Mouse (Mus musculus) midbrain, embryonic 15.5 days (tissue): Measurements from ENCODE around the gene Rnf167. TPM values are rescaled to one million over a fixed set of nuclear protein-coding genes. Genes with fewer than 3 reads are reported as not detected.

ENCODE experiments used
- ATAC-seq: fragments of 200-750 bp; cut with Nextera tagmentation; replicated peaks from 2 replicates; pipeline ENCODE4 v1.8.0; 2017; ENCODE audit warnings: moderate TSS enrichment
- H3K27ac ChIP-seq: fragments of 300-500 bp; sonication (generic); 2 replicates; pipeline ENCODE4 v1.5.1; 2015; ENCODE audit warnings: mild to moderate bottlenecking, inconsistent platforms
- H3K27me3 ChIP-seq: fragments of 300-500 bp; sonication (generic); replicated peaks from 2 replicates; pipeline ENCODE4 v1.6.1; 2015; ENCODE audit warnings: inconsistent platforms
- H3K36me3 ChIP-seq: fragments of 300-500 bp; sonication (generic); replicated peaks from 2 replicates; pipeline ENCODE4 v1.6.1; 2015; ENCODE audit warnings: inconsistent platforms
- H3K4me1 ChIP-seq: fragments of 300-500 bp; sonication (generic); 2 replicates; pipeline ENCODE4 v1.6.1; 2015; ENCODE audit warnings: inconsistent platforms
- H3K4me2 ChIP-seq: fragments of 300-500 bp; sonication (generic); 2 replicates; pipeline ENCODE4 v1.6.1; 2015; ENCODE audit warnings: inconsistent platforms, mild to moderate bottlenecking, moderate library complexity
- H3K4me3 ChIP-seq: fragments of 300-500 bp; sonication (generic); 2 replicates; pipeline ENCODE4 v1.5.1; 2015; ENCODE audit warnings: mild to moderate bottlenecking, inconsistent platforms
- H3K9ac ChIP-seq: fragments of 300-500 bp; sonication (generic); 2 replicates; pipeline ENCODE4 v1.6.1; 2015; ENCODE audit warnings: mild to moderate bottlenecking, inconsistent platforms
- H3K9me3 ChIP-seq: fragments of 300-500 bp; sonication (generic); 2 replicates; pipeline ENCODE4 v1.6.1; 2016; ENCODE audit warnings: inconsistent platforms
- WGBS: fragments of 180-500 bp; shearing (Covaris S2); methylation state at CpG from one replicate; pipeline ENCODE4 v1.1.7; 2015; ENCODE audit warnings: mixed read lengths; 5-methylcytosine and 5-hydroxymethylcytosine counted together
- polyA plus RNA-seq: library from polyadenylated mRNA; unstranded; fragments of >200 nt; fragmentation: Nextera tagmentation; extraction: Ambion mirVana; gene quantifications from 2 replicates; pipeline ENCODE4 v1.2.1, GENCODE M21; 2015

The Rnf167 gene
- polyA plus RNA-seq, 1 experiment from 2014 or later = 114 TPM

DNA sequence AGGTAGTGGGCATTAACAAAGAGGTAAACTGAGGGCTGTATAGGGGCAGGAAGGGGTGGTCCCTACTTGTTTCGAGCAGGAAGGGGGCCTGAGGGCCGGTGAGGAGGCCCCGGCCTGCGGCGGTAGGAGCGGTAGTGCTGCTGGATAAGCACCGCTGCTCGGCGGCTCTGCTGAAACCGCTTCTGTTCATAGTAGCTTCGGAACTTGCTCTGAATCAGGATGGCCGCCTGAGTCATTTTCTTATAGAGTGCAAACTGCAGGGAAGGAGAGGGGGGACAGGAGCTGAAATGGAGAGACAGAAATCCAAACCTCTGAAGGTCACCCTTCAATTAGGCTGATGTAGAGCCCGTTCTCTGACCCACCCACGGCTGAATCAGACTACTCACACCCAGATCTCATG is 23.4 kb downstream of the Rnf167 start:
- Histone ChIP-seq H3K27me3 (no peaks in the 10 kb centered on the region), H3K9ac (peak overlapping the region; percentile 76), H3K36me3 (0 out of 2 replicates have a peak, but pooled peaks cover 10% of the 10 kb centered on the region), H3K27ac (peak overlapping the region; percentile 99), H3K9me3 (no peaks in the 10 kb centered on the region), H3K4me2 (peak overlapping the region; percentile 90), H3K4me1 (peaks cover 33% of the 10 kb centered on the region), H3K4me3 (peak overlapping the region; percentile 70)
- ATAC-seq = no peak
- 39% methylated on average over 14 of the region's 14 CpGs for WGBS

- no peak for ATAC-seq
- H3K4me1 ChIP-seq = peaks cover 33% of the 10 kb centered on the region
- H3K4me3 ChIP-seq = no peak overlapping the region
- no peak overlapping the region; the same call in 1 of the 2 replicates for H3K9ac ChIP-seq
- no peak overlapping the region for H3K27ac ChIP-seq
- H3K9me3 ChIP-seq = no peaks in the 10 kb centered on the region
- H3K27me3 ChIP-seq = no peaks in the 10 kb centered on the region
- peak overlapping the region; percentile 90 for H3K4me2 ChIP-seq
- peaks cover 16% of the 10 kb centered on the region; the same call in 1 of the 2 replicates for H3K36me3 ChIP-seq
- 74% methylated on average over 16 of the region's 16 CpGs for WGBS
Observed at GRCm38 (mm10) chr11:70671333-70672047, 24.5 kb downstream of the Rnf167 start.

DNA sequence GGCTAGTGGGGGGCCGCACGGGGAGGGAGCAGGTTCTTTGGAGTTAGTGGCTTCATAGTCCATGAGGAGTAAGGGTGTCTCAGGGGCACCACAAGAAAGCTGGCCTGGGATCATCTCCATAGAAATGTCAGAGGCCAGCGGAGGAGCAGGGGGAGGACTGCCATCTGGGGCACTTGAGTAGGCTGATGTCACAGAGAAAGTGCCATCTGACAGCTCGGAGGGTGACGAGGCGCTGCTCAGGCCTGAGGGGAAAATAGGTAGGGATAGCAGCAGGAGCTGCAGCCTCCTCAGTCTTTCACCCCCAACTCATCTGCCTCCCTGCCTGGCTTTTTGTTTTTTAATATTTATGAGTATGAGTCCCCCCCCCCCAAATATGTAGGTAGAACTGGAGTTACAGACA is 27.0 kb downstream of the Rnf167 start:
- H3K9ac ChIP-seq = no peak overlapping the region
- ATAC-seq = no peak
- H3K27me3 ChIP-seq = no peaks in the 10 kb centered on the region
- H3K9me3 ChIP-seq = no peaks in the 10 kb centered on the region
- peaks cover 28% of the 10 kb centered on the region; the same call in 1 of the 2 replicates for H3K36me3 ChIP-seq
- whole genome bisulfite sequencing = 47% methylated on average over 6 of the region's 6 CpGs
- H3K4me2 ChIP-seq = no peak overlapping the region
- H3K27ac ChIP-seq = no peak overlapping the region
- H3K4me3 ChIP-seq = no peak overlapping the region
- H3K4me1 ChIP-seq = peaks cover 18% of the 10 kb centered on the region

DNA sequence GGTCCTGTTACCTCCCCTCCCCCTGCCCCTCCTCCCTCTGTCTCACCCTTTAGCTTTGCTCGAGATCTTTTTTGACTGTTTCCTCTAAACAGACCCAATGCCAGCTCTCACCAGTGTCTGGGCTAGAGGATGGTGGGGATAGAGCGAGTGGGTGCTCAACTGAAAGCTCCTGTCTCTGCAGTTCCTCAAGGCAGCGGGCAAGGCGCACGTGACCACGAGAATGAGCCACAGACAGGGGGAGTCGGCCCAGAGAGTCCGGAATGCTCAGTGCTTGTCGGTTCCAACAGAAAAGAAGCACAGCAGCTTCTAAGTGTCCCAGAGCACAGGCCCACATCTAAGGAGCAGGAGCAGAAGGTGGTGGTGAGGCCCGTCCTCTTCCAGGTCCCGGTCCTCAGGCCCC is 27.5 kb downstream of the Rnf167 start:
- ATAC-seq = no peak
- peaks cover 18% of the 10 kb centered on the region for H3K4me1 ChIP-seq

DNA sequence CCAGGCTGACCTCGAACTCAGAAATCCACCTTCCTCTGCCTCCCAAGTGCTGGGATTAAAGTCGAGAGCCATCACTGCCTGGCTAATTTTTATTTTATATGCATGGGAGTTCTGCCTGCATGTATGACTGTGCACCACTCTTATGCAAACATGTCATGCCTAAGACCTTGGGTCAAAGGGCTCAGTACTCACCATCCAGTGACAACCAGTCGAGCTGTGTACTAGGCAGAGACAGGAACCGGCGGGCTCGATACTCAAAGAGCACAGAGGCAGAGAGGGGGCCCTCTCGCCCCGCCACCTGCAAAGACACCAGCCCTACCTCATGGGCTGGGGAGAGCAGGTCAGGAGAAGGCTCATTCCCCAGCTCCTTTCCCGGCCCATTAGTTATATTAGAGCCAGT is 31.1 kb downstream of the Rnf167 start:
- 88% methylated on average over 9 of the region's 9 CpGs for WGBS
- no peaks in the 10 kb centered on the region for H3K27me3 ChIP-seq
- peaks cover 39% of the 10 kb centered on the region; the same call in 1 of the 2 replicates for H3K36me3 ChIP-seq
- no peak overlapping the region for H3K4me3 ChIP-seq
- H3K27ac ChIP-seq = no peak overlapping the region
- no peak overlapping the region for H3K4me2 ChIP-seq
- H3K4me1 ChIP-seq = peaks cover 8% of the 10 kb centered on the region
- no peak for ATAC-seq
- no peak overlapping the region for H3K9ac ChIP-seq
- no peaks in the 10 kb centered on the region for H3K9me3 ChIP-seq

More for the DNA sequence above, 27.5 kb downstream of the Rnf167 start:
- peaks cover 32% of the 10 kb centered on the region; the same call in 1 of the 2 replicates for H3K36me3 ChIP-seq
- no peak overlapping the region for H3K4me3 ChIP-seq
- no peaks in the 10 kb centered on the region for H3K9me3 ChIP-seq
- H3K27me3 ChIP-seq = no peaks in the 10 kb centered on the region
- WGBS = 61% methylated on average over 11 of the region's 11 CpGs
- no peak overlapping the region for H3K27ac ChIP-seq
- no peak overlapping the region for H3K4me2 ChIP-seq
- no peak overlapping the region for H3K9ac ChIP-seq

DNA sequence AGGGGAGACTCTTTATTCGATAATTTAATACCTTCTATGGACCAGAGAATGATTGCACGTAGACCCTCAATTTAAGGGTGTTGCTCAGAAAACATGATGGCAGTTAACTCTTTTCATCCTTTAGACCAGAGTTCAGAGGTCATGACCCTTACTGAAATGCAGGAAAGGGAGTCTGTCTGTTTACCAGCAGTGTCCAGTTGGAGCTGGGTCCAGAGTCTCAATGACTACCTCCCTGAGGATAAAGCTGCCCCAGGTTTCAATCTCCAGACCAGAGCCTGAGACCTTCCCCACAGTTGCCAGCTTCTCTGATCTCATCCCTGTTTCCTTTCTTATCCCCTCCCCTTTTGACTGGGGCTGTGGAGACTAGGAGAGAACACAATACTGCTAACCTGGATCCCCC is 31.5 kb downstream of the Rnf167 start:
- WGBS = 80% methylated on average over 2 of the region's 2 CpGs
- Histone ChIP-seq H3K4me1 (peaks cover 8% of the 10 kb centered on the region), H3K4me2 (no peak overlapping the region), H3K36me3 (peaks cover 38% of the 10 kb centered on the region; the same call in 1 of the 2 replicates), H3K4me3 (no peak overlapping the region), H3K27me3 (no peaks in the 10 kb centered on the region), H3K9ac (no peak overlapping the region), H3K27ac (no peak overlapping the region), H3K9me3 (no peaks in the 10 kb centered on the region)
- no peak for ATAC-seq

- Histone ChIP-seq H3K27me3 (no peaks in the 10 kb centered on the region), H3K9ac (no peak overlapping the region), H3K27ac (no peak overlapping the region), H3K36me3 (peaks cover 35% of the 10 kb centered on the region), H3K9me3 (no peaks in the 10 kb centered on the region), H3K4me3 (no peak overlapping the region), H3K4me1 (peaks cover 8% of the 10 kb centered on the region), H3K4me2 (no peak overlapping the region)
- WGBS = 97% methylated on average over 8 of the region's 8 CpGs
- no peak for ATAC-seq
Observed at GRCm38 (mm10) chr11:70679361-70679760, 32.3 kb downstream of the Rnf167 start.

- peaks cover 36% of the 10 kb centered on the region for H3K36me3 ChIP-seq
- WGBS = 89% methylated on average over 8 of the region's 8 CpGs
Observed at GRCm38 (mm10) chr11:70679894-70680293, 32.9 kb downstream of the Rnf167 start.

GRCm38 (mm10) chr11:70681170-70681569 is 34.1 kb downstream of the Rnf167 start:
- Histone ChIP-seq H3K4me1 (peaks cover 13% of the 10 kb centered on the region), H3K27ac (no peak overlapping the region; the same call in 1 of the 2 replicates), H3K9me3 (no peaks in the 10 kb centered on the region), H3K9ac (no peak overlapping the region), H3K27me3 (no peaks in the 10 kb centered on the region), H3K4me2 (no peak overlapping the region), H3K4me3 (no peak overlapping the region), H3K36me3 (peaks cover 37% of the 10 kb centered on the region)
- 70% methylated on average over 12 of the region's 12 CpGs for WGBS
- no peak for ATAC-seq

More at GRCm38 (mm10) chr11:70679894-70680293, 32.9 kb downstream of the Rnf167 start:
- H3K27me3 ChIP-seq = no peaks in the 10 kb centered on the region
- H3K4me1 ChIP-seq = peaks cover 8% of the 10 kb centered on the region
- ATAC-seq = no peak
- no peaks in the 10 kb centered on the region for H3K9me3 ChIP-seq
- no peak overlapping the region for H3K4me3 ChIP-seq
- no peak overlapping the region for H3K4me2 ChIP-seq
- no peak overlapping the region for H3K27ac ChIP-seq
- no peak overlapping the region for H3K9ac ChIP-seq

GRCm38 (mm10) chr11:70681897-70682581 is 35.0 kb downstream of the Rnf167 start:
- H3K9ac ChIP-seq = no peak overlapping the region
- peaks cover 21% of the 10 kb centered on the region for H3K4me1 ChIP-seq
- H3K4me3 ChIP-seq = no peak overlapping the region
- 14% methylated on average over 11 of the region's 11 CpGs for WGBS
- no peaks in the 10 kb centered on the region for H3K9me3 ChIP-seq
- peaks cover 29% of the 10 kb centered on the region for H3K36me3 ChIP-seq
- no peaks in the 10 kb centered on the region for H3K27me3 ChIP-seq
- ATAC-seq = peak; percentile 66
- H3K4me2 ChIP-seq = no peak overlapping the region
- H3K27ac ChIP-seq = peak overlapping the region; percentile 51

- no peak for ATAC-seq
- Histone ChIP-seq H3K27ac (no peak overlapping the region), H3K27me3 (no peaks in the 10 kb centered on the region), H3K4me2 (no peak overlapping the region), H3K9ac (no peak overlapping the region), H3K4me3 (no peak overlapping the region), H3K9me3 (no peaks in the 10 kb centered on the region), H3K36me3 (peaks cover 25% of the 10 kb centered on the region), H3K4me1 (peaks cover 29% of the 10 kb centered on the region)
- WGBS = 92% methylated on average over 5 of the region's 5 CpGs
Observed at GRCm38 (mm10) chr11:70683640-70684039, 36.6 kb downstream of the Rnf167 start.

DNA sequence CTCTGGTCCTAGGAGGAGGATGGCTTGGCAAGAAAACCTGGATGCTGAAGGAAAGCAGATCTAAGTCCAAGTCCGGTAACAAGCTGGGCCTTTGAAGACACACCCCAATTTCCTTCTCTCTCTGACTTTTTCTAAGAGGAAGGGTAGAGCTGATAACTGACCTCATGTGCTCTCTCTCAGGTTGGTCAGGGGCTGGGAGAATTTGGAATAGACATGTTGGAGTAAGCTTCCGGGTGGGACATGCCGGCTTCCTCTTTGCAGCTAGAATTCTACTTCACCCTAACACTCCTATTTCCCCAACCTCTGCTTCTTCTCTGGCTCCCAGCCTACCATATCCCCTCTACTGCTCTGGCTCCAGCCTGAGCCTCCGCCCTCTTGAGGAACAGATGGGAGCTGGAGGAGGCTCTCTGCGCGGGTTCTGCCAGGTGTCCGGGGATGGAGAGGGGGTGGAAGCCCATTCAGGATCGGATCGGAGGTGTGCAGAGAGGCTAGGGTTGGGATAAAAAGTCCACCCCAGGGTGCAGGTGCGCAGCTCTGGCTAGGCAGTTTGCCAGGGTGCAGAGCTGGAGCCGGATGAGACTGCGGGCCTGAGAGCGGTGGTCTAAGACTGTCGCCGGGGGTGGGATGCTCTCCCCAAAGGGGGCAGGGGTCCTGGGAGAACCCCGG is 40.0 kb downstream of the Rnf167 start:
- Histone ChIP-seq H3K4me3 (peak overlapping the region; percentile 84), H3K4me1 (peaks cover 34% of the 10 kb centered on the region), H3K36me3 (peaks cover 11% of the 10 kb centered on the region), H3K27me3 (no peaks in the 10 kb centered on the region), H3K9me3 (no peaks in the 10 kb centered on the region), H3K27ac (peak overlapping the region; percentile 86), H3K4me2 (peak overlapping the region; percentile 87), H3K9ac (peak overlapping the region; percentile 86)
- ATAC-seq = peak; percentile 62
- 5% methylated on average over 16 of the region's 16 CpGs for WGBS
